Mouse (Mus musculus) midbrain, postnatal 0 days (tissue): ENCODE results near the gene Lrfn3. TPM values are rescaled to one million over a fixed set of nuclear protein-coding genes. Genes with fewer than 3 reads are reported as not detected.

Experiments used
- ATAC-seq: fragments of 200-750 bp; cut with Nextera tagmentation; 2 replicates; pipeline ENCODE4 v1.8.0; 2017; ENCODE audit warnings: moderate number of reproducible peaks, mild to moderate bottlenecking, moderate TSS enrichment, moderate library complexity; ENCODE audit not compliant: low FRiP score
- DNase-seq: peaks from one replicate; pipeline ENCODE4 v3.0.0-alpha.2; 2015; ENCODE audit warnings: low spot score
- H3K27ac ChIP-seq: fragments of 300-500 bp; sonication (generic); 2 replicates; pipeline ENCODE4 v1.5.1; 2014; ENCODE audit warnings: low read depth, mild to moderate bottlenecking, low read length, mixed read lengths
- H3K27me3 ChIP-seq: fragments of 300-500 bp; sonication (generic); 2 replicates; pipeline ENCODE4 v1.6.1; 2014; ENCODE audit warnings: low read length, control low read depth, mixed read lengths; ENCODE audit not compliant: insufficient read depth
- H3K36me3 ChIP-seq: fragments of 300-500 bp; sonication (generic); 2 replicates; pipeline ENCODE4 v1.6.1; 2014; ENCODE audit warnings: low read length, control low read depth, mixed read lengths; ENCODE audit not compliant: insufficient read depth
- H3K4me1 ChIP-seq: fragments of 300-500 bp; sonication (generic); 2 replicates; pipeline ENCODE4 v1.6.1; 2014; ENCODE audit warnings: mild to moderate bottlenecking, control low read depth, antibody characterized with exemption, low read length, mixed read lengths; ENCODE audit not compliant: insufficient read depth
- H3K4me2 ChIP-seq: fragments of 300-500 bp; sonication (generic); 2 replicates; pipeline ENCODE4 v1.6.1; 2014; ENCODE audit warnings: low read depth, mild to moderate bottlenecking, low read length, mixed read lengths; ENCODE audit not compliant: poor library complexity, severe bottlenecking
- H3K4me3 ChIP-seq: fragments of 300-500 bp; sonication (generic); 2 replicates; pipeline ENCODE4 v1.5.1; 2014; ENCODE audit warnings: low read depth, mild to moderate bottlenecking, low read length, moderate library complexity
- H3K9ac ChIP-seq: fragments of 300-500 bp; sonication (generic); replicated peaks from 2 replicates; pipeline ENCODE4 v1.6.1; 2014; ENCODE audit warnings: mild to moderate bottlenecking, low read length, moderate library complexity, mixed read lengths; ENCODE audit not compliant: poor library complexity, severe bottlenecking
- H3K9me3 ChIP-seq: fragments of 300-500 bp; sonication (generic); 2 replicates; pipeline ENCODE4 v1.6.1; 2016; ENCODE audit warnings: low read length, control low read depth
- CTCF ChIP-seq: IDR thresholded peaks from 2 replicates; pipeline ENCODE4 v1.5.1; 2016; ENCODE audit warnings: antibody characterized with exemption, mild to moderate bottlenecking
- WGBS: fragments of 180-500 bp; shearing (Covaris S2); extraction: QIAGEN DNeasy Blood & Tissue Kit; methylation state at CpG from one replicate; pipeline ENCODE4 v1.1.7; 2014; 5-methylcytosine and 5-hydroxymethylcytosine counted together
- polyA plus RNA-seq: library from polyadenylated mRNA; unstranded; fragments of >200 nt; fragmentation: Nextera tagmentation; extraction: Ambion mirVana; gene quantifications from 2 replicates; pipeline ENCODE4 v1.2.1, GENCODE M21; 2015
- total RNA-seq: library from RNA; depleted of rRNA; stranded (reverse); fragments of >200 nt; gene quantifications from 2 replicates; pipeline ENCODE4 v1.2.3, GENCODE M21; 2014

Lrfn3 gene
- total and polyA plus RNA-seq, 2 experiments from 2014 or later = 24.8 to 47.5 TPM

DNA sequence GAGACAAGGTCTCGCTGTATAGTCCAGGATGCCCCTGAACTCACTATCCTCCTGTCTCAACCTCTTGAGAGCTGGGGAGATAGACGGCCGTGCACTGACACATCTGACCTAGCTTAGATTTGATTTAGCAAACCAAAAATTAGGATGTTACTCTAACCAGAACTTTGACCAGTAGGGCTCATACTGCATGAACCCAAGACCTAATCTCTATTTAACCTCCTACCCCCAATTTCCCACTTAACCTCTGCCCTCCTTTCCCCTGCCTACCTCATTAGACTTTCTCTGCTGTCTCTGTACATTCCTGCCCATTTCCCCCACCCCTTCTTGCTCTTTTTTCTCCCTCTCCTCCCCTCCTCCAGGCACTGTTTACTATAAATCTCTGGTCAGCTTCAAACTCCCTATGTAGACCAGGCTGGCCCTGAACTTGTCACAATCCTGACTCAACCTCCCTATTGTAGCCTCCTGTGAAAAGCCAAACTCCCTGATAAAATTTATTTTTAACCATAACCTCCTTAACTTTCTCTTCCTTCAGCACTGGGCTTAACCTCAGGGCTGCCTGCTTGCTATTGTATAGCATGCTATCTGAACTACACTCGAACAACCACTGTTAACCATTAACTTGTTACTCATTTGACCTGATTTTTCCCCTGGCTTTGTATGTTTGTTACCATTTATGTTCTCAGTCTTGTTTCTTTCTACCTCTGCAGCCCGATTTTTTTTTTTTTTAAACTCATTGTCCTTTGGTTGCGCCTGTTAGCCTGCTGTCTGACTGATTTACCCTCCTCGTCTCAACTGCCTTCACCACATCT lies 4.0 kb downstream of the Lrfn3 start:
- Histone ChIP-seq H3K4me1 (peaks cover 17% of the 10 kb centered on the region; the same call in 1 of the 2 replicates), H3K27ac (no peak overlapping the region), H3K27me3 (no peaks in the 10 kb centered on the region), H3K9ac (0 out of 2 replicates have a peak overlapping the region, but pooled peaks have one; percentile 1), H3K4me2 (no peak overlapping the region), H3K4me3 (no peak overlapping the region), H3K36me3 (peaks cover 39% of the 10 kb centered on the region), H3K9me3 (no peaks in the 10 kb centered on the region)
- ATAC-seq (no peak), DNase-seq (no peak)
- TF ChIP-seq CTCF = no peak
- WGBS = 68% methylated on average over 7 of the region's 7 CpGs

DNA sequence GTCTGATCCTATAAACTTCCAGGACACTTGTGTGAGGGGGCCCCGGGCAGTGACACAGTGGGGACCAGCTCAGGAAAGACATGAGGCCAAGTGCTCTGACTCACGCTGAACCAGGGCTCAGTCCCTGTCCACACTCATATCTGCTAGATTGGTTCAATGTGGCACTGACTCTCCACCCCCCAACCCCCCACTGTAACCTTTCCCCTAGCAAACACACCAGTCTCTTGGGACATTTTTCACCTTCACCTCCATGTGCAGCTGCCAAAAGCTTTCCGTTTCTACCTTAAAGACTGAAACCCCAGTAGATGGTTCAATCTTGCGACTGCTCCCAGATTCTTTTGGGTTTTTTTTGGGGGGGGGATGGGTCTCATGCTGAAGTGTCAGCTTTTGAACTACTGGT lies 8.5 kb downstream of the Lrfn3 start:
- 0 out of 2 replicates have a peak, but pooled peaks have one; percentile 13 for ATAC-seq
- Histone ChIP-seq H3K4me2 (no peak overlapping the region), H3K4me1 (no peaks in the 10 kb centered on the region), H3K4me3 (no peak overlapping the region), H3K9ac (no peak overlapping the region), H3K36me3 (peaks cover 27% of the 10 kb centered on the region), H3K9me3 (no peaks in the 10 kb centered on the region), H3K27me3 (no peaks in the 10 kb centered on the region), H3K27ac (no peak overlapping the region)
- no peak for TF ChIP-seq CTCF
- DNase-seq = no peak
- 71% methylated on average over 4 of the region's 4 CpGs for WGBS

DNA sequence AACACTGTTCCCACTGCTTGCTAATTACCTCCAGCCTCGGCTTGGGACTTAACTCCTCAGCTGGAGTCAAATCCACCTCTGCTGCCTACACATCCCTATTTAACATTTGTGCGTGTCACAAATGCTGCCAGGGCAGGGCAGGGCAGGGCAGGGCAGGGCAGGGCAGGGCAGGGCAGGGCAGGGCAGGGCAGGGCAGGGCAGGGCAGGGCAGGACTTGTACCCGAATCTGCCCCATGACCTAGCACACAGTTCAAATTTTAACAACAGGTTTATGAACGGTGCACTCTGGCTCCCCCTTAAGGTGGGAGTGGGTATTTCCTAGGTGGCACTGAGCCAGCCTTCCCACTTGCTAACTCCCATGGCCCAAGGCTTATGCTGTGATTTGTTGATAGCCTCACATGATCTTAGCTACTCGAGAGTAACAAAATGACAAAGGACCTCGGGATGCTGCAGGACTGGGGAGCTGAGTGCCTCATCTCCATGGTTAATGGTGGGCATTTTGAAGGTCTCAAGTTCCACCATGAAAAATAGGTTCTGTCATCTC lies 9.2 kb downstream of the Lrfn3 start:
- Histone ChIP-seq H3K4me3 (no peak overlapping the region), H3K9me3 (no peaks in the 10 kb centered on the region), H3K4me1 (no peaks in the 10 kb centered on the region), H3K36me3 (peaks cover 26% of the 10 kb centered on the region), H3K9ac (no peak overlapping the region), H3K4me2 (no peak overlapping the region), H3K27ac (no peak overlapping the region), H3K27me3 (0 out of 2 replicates have a peak, but pooled peaks cover 4% of the 10 kb centered on the region)
- DNase-seq = peak; percentile 86
- TF ChIP-seq CTCF = peak; percentile 80
- ATAC-seq = peak; percentile 58; the same call in 1 of the 2 replicates
- 16% methylated on average over 6 of the region's 6 CpGs for WGBS

DNA sequence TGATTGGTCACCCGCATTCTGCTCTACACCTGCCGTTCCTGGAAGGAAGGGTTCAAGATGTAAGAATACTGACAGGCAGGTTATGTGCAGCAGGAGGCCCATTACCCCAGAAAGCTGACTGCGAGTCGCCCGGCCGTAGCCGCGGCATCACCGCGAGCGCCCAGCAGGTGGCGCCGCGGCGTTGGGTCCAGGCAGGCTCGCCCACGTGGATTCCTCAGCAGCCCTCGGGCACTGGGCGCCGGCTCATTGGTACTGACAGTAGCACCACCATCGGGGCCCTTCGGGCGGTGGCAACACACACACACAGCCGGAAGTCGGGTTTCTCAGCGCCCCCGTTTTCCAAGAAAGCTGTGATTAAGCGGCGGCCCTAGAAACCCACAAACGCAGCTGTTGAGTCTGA lies 14.7 kb downstream of the Lrfn3 start:
- peak; percentile 85 for TF ChIP-seq CTCF
- H3K9ac ChIP-seq = no peak overlapping the region
- peak overlapping the region; percentile 17; the same call in 1 of the 2 replicates for H3K4me3 ChIP-seq
- H3K27me3 ChIP-seq = peaks cover 10% of the 10 kb centered on the region; the same call in 1 of the 2 replicates
- WGBS = 2% methylated on average over 30 of the region's 30 CpGs
- no peaks in the 10 kb centered on the region for H3K36me3 ChIP-seq
- peak; percentile 63 for ATAC-seq
- peak; percentile 82 for DNase-seq
- H3K9me3 ChIP-seq = no peaks in the 10 kb centered on the region
- H3K27ac ChIP-seq = no peak overlapping the region
- peak overlapping the region; percentile 47 for H3K4me2 ChIP-seq
- H3K4me1 ChIP-seq = no peaks in the 10 kb centered on the region

GRCm38 (mm10) chr7:30346635-30347379 lies 15.8 kb downstream of the Lrfn3 start:
- no peak overlapping the region for H3K9ac ChIP-seq
- H3K4me1 ChIP-seq = no peaks in the 10 kb centered on the region
- no peak overlapping the region for H3K4me3 ChIP-seq
- no peak overlapping the region for H3K4me2 ChIP-seq
- no peaks in the 10 kb centered on the region for H3K9me3 ChIP-seq
- 31% methylated on average over 21 of the region's 21 CpGs for WGBS
- ATAC-seq (no peak), DNase-seq (peak; percentile 47)
- no peak for TF ChIP-seq CTCF
- peaks cover 10% of the 10 kb centered on the region; the same call in 1 of the 2 replicates for H3K27me3 ChIP-seq
- no peaks in the 10 kb centered on the region for H3K36me3 ChIP-seq
- no peak overlapping the region for H3K27ac ChIP-seq
